Mouse (Mus musculus): Measurements from ENCODE around the gene Tssk6. TPM values are rescaled to one million over a fixed set of nuclear protein-coding genes. Genes with fewer than 3 reads are reported as not detected.

Gene Tssk6
- polyA plus RNA-seq, 1 experiment from 2014 or later: 3.8 TPM

DNA sequence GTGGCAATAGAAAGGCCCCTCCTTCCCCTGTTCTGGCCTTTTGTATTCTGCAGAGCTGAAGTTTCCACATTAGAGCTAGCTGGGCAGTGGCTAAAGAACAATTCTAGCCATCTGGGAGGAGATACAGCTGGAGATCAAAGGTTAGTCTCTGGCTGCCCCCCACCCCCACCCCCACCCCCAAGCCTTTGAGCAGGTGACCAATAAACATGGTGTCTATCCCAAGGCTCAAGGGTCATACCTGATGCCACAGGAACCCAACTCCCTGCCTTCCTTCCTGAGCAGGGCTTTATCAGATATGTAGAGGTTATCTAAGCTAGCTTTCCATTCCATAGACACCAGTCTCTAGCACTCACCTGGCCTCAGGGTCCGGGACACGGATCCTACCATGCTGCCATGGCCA lies 48.3 kb downstream of the Tssk6 start:
- peak; percentile 40; the same call in 1 of the 2 replicates for ATAC-seq (replicated peaks; ENCODE audit: low FRiP score, low read depth)
- H3K27ac ChIP-seq: no peak overlapping the region
- TF ChIP-seq CTCF (IDR thresholded peaks at IDR 0.05; ENCODE audit: low read depth): no peak
- H3K4me3 ChIP-seq (replicated peaks; ENCODE audit: low read depth, low read length): no peak overlapping the region
- 96% methylated on average over 2 of the region's 2 CpGs for WGBS
- H3K9me3 ChIP-seq (replicated peaks; ENCODE audit: low read length): no peaks in the 10 kb centered on the region
- peaks cover 4% of the 10 kb centered on the region; the same call in 1 of the 2 replicates for H3K4me1 ChIP-seq (replicated peaks; ENCODE audit: insufficient read depth, low read length)
- DNase-seq (ENCODE audit: low spot score): no peak
- no peak overlapping the region for H3K4me2 ChIP-seq (ENCODE audit: low read length)
- peaks cover 7% of the 10 kb centered on the region; the same call in 1 of the 2 replicates for H3K36me3 ChIP-seq (ENCODE audit: insufficient read depth, low read length)
- no peak overlapping the region for H3K9ac ChIP-seq (ENCODE audit: low read depth, low read length)
- no peaks in the 10 kb centered on the region for H3K27me3 ChIP-seq (ENCODE audit: insufficient read depth, low read length)

Other genes with a start within 250 kb of the Tssk6 start
- gene Zfp964, start 247.7 kb upstream of the Tssk6 start, polyA plus RNA-seq (2015; fragmentation: Nextera tagmentation; extraction: Ambion mirVana): 1.4 and 1.5 TPM in 2 replicates
- gene Zfp869, start 191.5 kb upstream of the Tssk6 start, polyA plus RNA-seq (2015; fragmentation: Nextera tagmentation; extraction: Ambion mirVana): 21.6 and 24.5 TPM in 2 replicates
- gene Zfp963, start 152.2 kb upstream of the Tssk6 start, polyA plus RNA-seq (2015; fragmentation: Nextera tagmentation; extraction: Ambion mirVana): 5.3 TPM in 2 replicates
- 0.30 and 1.1 TPM in 2 replicates for gene Gm20422, start 127.3 kb upstream of the Tssk6 start, polyA plus RNA-seq (2015; fragmentation: Nextera tagmentation; extraction: Ambion mirVana)
- gene Atp13a1, start 111.0 kb upstream of the Tssk6 start, polyA plus RNA-seq (2015; fragmentation: Nextera tagmentation; extraction: Ambion mirVana): 34.1 and 38.4 TPM in 2 replicates
- 14.7 and 17.4 TPM in 2 replicates for gene Zfp866, start 111.0 kb upstream of the Tssk6 start, polyA plus RNA-seq (2015; fragmentation: Nextera tagmentation; extraction: Ambion mirVana)
- gene Gmip, start 93.5 kb upstream of the Tssk6 start, polyA plus RNA-seq (2015; fragmentation: Nextera tagmentation; extraction: Ambion mirVana): 5.7 and 7.0 TPM in 2 replicates
- gene Lpar2, start 79.8 kb upstream of the Tssk6 start, polyA plus RNA-seq (2015; fragmentation: Nextera tagmentation; extraction: Ambion mirVana): 0.58 and 0.94 TPM in 2 replicates
- gene Pbx4, start 69.7 kb upstream of the Tssk6 start, polyA plus RNA-seq (2015; fragmentation: Nextera tagmentation; extraction: Ambion mirVana): 7.7 and 8.3 TPM in 2 replicates
- 0.69 and 0.75 TPM in 2 replicates for gene Cilp2, start 14.5 kb upstream of the Tssk6 start, polyA plus RNA-seq (2015; fragmentation: Nextera tagmentation; extraction: Ambion mirVana)
- gene Ndufa13, start 374 bp downstream of the Tssk6 start, polyA plus RNA-seq (2015; fragmentation: Nextera tagmentation; extraction: Ambion mirVana): 288 and 310 TPM in 2 replicates
- gene Yjefn3, start 528 bp downstream of the Tssk6 start, polyA plus RNA-seq (2015; fragmentation: Nextera tagmentation; extraction: Ambion mirVana): 4.8 and 5.2 TPM in 2 replicates
- gene Gatad2a, start 94.2 kb downstream of the Tssk6 start, polyA plus RNA-seq (2015; fragmentation: Nextera tagmentation; extraction: Ambion mirVana): 41.7 and 49.5 TPM in 2 replicates
- 33.8 and 36.8 TPM in 2 replicates for gene Mau2, start 140.6 kb downstream of the Tssk6 start, polyA plus RNA-seq (2015; fragmentation: Nextera tagmentation; extraction: Ambion mirVana)
- 33.2 and 34.4 TPM in 2 replicates for gene Sugp1, start 140.6 kb downstream of the Tssk6 start, polyA plus RNA-seq (2015; fragmentation: Nextera tagmentation; extraction: Ambion mirVana)
- 0.71 and 1.1 TPM in 2 replicates for gene Tm6sf2, start 170.7 kb downstream of the Tssk6 start, polyA plus RNA-seq (2015; fragmentation: Nextera tagmentation; extraction: Ambion mirVana)
- gene Hapln4, start 181.3 kb downstream of the Tssk6 start, polyA plus RNA-seq (2015; fragmentation: Nextera tagmentation; extraction: Ambion mirVana): not detected in 2 replicates
- gene Ncan, start 218.7 kb downstream of the Tssk6 start, polyA plus RNA-seq (2015; fragmentation: Nextera tagmentation; extraction: Ambion mirVana): 0.03 TPM in 2 replicates
- 30.1 and 34.1 TPM in 2 replicates for gene Nr2c2ap, start 229.1 kb downstream of the Tssk6 start, polyA plus RNA-seq (2015; fragmentation: Nextera tagmentation; extraction: Ambion mirVana)
- gene Rfxank, start 237.0 kb downstream of the Tssk6 start, polyA plus RNA-seq (2015; fragmentation: Nextera tagmentation; extraction: Ambion mirVana): 13.4 and 13.7 TPM in 2 replicates
- gene Borcs8, start 237.3 kb downstream of the Tssk6 start, polyA plus RNA-seq (2015; fragmentation: Nextera tagmentation; extraction: Ambion mirVana): 48.3 and 49.3 TPM in 2 replicates
- 0.28 and 0.37 TPM in 2 replicates for gene Mef2b, start 237.5 kb downstream of the Tssk6 start, polyA plus RNA-seq (2015; fragmentation: Nextera tagmentation; extraction: Ambion mirVana)

All from kidney, postnatal 0 days (tissue).